Mouse (Mus musculus) adipose tissue, adult 10 weeks (tissue): ENCODE data around the gene Tmsb15l. TPM values are rescaled to one million over a fixed set of nuclear protein-coding genes. Genes with fewer than 3 reads are reported as not detected.

Experiments
- polyA plus RNA-seq: library from polyadenylated mRNA; stranded (reverse); fragments of 350-450 nt; fragmentation: Illumina TruSeq; extraction: RNeasy Lipid Tissue Mini Kit (QIAGEN cat#74804); gene quantifications from one replicate; pipeline ENCODE4 v1.2.3, GENCODE M21; 2014; ENCODE audit warnings: low read depth, low replicate concordance

Tmsb15l gene
- 3.9 TPM for polyA plus RNA-seq

GRCm38 (mm10) chrX:136976424-136977084 is at the start of gene Tmsb15l, which contains the start of gene Tmsb15b1:
Tmsb15l (minus strand) TSS chrX:136976869.
Tmsb15b1 (minus strand) TSS chrX:136976874.

DNA sequence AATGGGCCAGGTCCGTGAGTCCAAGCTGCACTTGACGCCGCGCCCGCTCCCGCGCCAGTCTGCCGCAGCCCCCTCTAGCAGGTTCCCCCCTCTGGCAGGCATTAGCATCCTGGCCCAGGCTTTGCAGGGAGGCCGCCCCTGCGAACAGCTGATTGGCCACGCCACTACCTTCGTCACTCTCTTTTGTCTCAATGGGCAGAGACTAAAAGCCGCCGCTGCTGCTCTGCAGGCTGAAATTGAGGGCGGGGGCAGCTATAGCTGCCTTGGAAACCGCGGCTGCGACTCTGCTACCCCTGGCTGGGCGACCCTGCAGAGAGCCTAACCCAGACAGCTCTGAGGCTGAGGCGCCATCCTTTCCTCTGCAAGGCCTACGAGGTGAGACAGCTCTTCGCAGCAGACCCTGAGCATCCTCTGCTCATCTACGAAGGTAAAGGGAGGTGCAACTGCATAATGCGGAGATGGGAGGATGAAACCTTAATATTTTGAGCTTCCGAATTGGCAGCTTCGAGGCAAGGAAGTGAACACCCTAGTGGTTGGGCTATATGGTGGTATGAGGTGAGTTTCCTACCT is 16.4 kb upstream of the Tmsb15l start, which contains the start of gene Zcchc18:
Zcchc18 (plus strand) TSS at position 178 of the 570 bp plus-strand sequence.

DNA sequence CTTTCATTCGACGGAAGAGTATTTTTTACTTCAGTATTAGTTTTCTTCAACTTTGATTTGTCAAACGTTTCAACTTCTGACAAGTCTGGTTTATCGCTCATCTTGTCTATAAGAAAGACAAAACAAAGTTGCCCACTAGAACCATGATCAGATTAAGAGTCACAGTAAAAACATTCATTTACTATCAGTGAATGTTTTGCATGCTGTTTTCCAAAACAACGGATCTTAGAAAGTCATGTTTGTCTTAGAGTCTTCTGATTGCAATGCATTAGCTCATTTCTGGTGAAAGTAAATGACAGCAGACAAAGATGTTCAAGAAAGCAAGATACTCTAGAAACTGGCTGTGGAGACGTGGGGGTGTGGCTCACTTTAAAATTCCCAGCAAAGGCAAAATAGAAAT is 1.3 kb downstream of the Tmsb15l start, which contains the start of gene Tmsb15b2:
Tmsb15b2 (minus strand) TSS at position 101 of the 400 bp plus-strand sequence.

DNA sequence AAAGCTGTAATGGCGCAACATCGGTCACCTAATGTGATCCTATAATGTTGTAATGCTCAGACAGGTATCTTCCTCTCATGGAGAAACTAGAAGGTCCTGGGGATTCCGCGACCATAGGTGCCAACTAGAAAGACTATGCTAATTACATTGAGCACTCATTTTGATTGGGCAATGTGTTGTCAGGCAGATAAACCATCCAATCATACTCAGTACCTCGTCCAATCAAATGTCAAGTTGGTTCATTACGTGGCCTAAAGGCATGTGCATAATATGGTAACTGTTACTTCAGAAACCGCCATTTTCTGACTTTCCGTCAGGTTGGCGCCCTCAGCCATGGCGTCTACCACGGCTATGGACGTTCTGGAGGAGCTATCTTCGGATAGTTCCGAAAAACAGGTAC is 49.6 kb downstream of the Tmsb15l start, which contains the start of gene H2bfm:
H2bfm (plus strand) TSS at position 295 of the 400 bp plus-strand sequence.

Other genes starting within 250 kb of the Tmsb15l start
- gene Morf4l2, start 233.2 kb downstream of the Tmsb15l start, polyA plus RNA-seq = 518 TPM
- gene Glra4, start 196.7 kb downstream of the Tmsb15l start, polyA plus RNA-seq = not detected
- gene Plp1, start 154.2 kb downstream of the Tmsb15l start, polyA plus RNA-seq = 4.8 TPM
- gene Rab9b, start 108.1 kb downstream of the Tmsb15l start, polyA plus RNA-seq = 0.37 TPM
- gene H2bfm, start 49.5 kb downstream of the Tmsb15l start, polyA plus RNA-seq = not detected
- gene Tmsb15b2, start 1.4 kb downstream of the Tmsb15l start, polyA plus RNA-seq = 16.2 TPM
- 18.0 TPM for gene Tmsb15b1, start within 50 bp of the Tmsb15l start, polyA plus RNA-seq
- 4.3 TPM for gene Zcchc18, start 16.3 kb upstream of the Tmsb15l start, polyA plus RNA-seq
- gene Slc25a53, start 61.4 kb upstream of the Tmsb15l start, polyA plus RNA-seq = 7.4 TPM
- 3.5 TPM for gene Fam199x, start 72.7 kb upstream of the Tmsb15l start, polyA plus RNA-seq
- 0.25 TPM for gene Esx1, start 145.2 kb upstream of the Tmsb15l start, polyA plus RNA-seq